Mouse (Mus musculus) ES-Bruce4 (cell line): ENCODE measurements around the gene Irs3. TPM values are rescaled to one million over a fixed set of nuclear protein-coding genes. Genes with fewer than 3 reads are reported as not detected.
"Not testable (repeated sequence)": the region's sequence is repeated elsewhere in the genome, so short reads cannot be mapped to it uniquely, and the experiment has no call there.

Experiments
- H3K27ac ChIP-seq: 2 replicates; pipeline ENCODE4 v1.5.1; 2012; ENCODE audit warnings: low read length, inconsistent platforms; ENCODE audit not compliant: insufficient read depth
- H3K27me3 ChIP-seq: 2 replicates; pipeline ENCODE4 v1.6.1; 2012; ENCODE audit warnings: mild to moderate bottlenecking, low read length, inconsistent platforms; ENCODE audit not compliant: control insufficient read depth, poor library complexity, insufficient read depth, severe bottlenecking
- H3K36me3 ChIP-seq: 2 replicates; pipeline ENCODE4 v1.6.1; 2012; ENCODE audit warnings: inconsistent platforms, mild to moderate bottlenecking, low read length, moderate library complexity; ENCODE audit not compliant: control insufficient read depth, poor library complexity, insufficient read depth, severe bottlenecking
- H3K4me1 ChIP-seq: one replicate; pipeline ENCODE4 v1.8.1; 2011; ENCODE audit warnings: low read length; ENCODE audit not compliant: control insufficient read depth, insufficient read depth
- H3K4me3 ChIP-seq: 2 replicates; pipeline ENCODE4 v1.5.1; 2011; ENCODE audit warnings: low read depth, mild to moderate bottlenecking, low read length
- H3K9ac ChIP-seq: 2 replicates; pipeline ENCODE4 v1.6.1; 2012; ENCODE audit warnings: low read depth, mild to moderate bottlenecking, inconsistent platforms; ENCODE audit not compliant: poor library complexity, severe bottlenecking
- H3K9me3 ChIP-seq: replicated peaks from 2 replicates; pipeline ENCODE4 v1.6.1; 2012; ENCODE audit warnings: mild to moderate bottlenecking, low read length, inconsistent platforms; ENCODE audit not compliant: control insufficient read depth, poor library complexity, insufficient read depth, severe bottlenecking
- CTCF ChIP-seq: IDR thresholded peaks from one replicate; pipeline ENCODE4 v1.8.1; 2011; ENCODE audit warnings: low read depth, low read length
- EP300 ChIP-seq: IDR thresholded peaks from 2 replicates; pipeline ENCODE4 v1.6.1; 2011; ENCODE audit warnings: low read depth, low read length; ENCODE audit not compliant: insufficient read depth
- POLR2A ChIP-seq: IDR thresholded peaks from one replicate; pipeline ENCODE4 v1.8.1; 2011; ENCODE audit warnings: low read length; ENCODE audit not compliant: insufficient read depth
- polyA plus RNA-seq: library from polyadenylated mRNA; stranded (reverse); fragments of >200 nt; gene quantifications from 2 replicates; pipeline ENCODE4 v1.2.4, GENCODE M21; 2011; ENCODE audit warnings: low read depth; ENCODE audit not compliant: missing spikeins, insufficient read depth, insufficient read length

The Irs3 gene
- polyA plus RNA-seq, 1 experiment, result 1.5 TPM

GRCm38 (mm10) chr5:137623937-137624530, 21.5 kb downstream of the Irs3 start:
- no peak overlapping the region for H3K27ac ChIP-seq
- H3K4me3 ChIP-seq, result no peak overlapping the region
- H3K36me3 ChIP-seq, result no peaks in the 10 kb centered on the region
- no peak for TF ChIP-seq CTCF
- no peak for TF ChIP-seq EP300
- no peak for TF ChIP-seq POLR2A
- H3K4me1 ChIP-seq, result no peaks in the 10 kb centered on the region
- H3K27me3 ChIP-seq, result no peaks in the 10 kb centered on the region
- H3K9ac ChIP-seq, result no peak overlapping the region
- H3K9me3 ChIP-seq, result no peaks in the 10 kb centered on the region

GRCm38 (mm10) chr5:137615347-137615746, 30.2 kb downstream of the Irs3 start:
- TF ChIP-seq CTCF, result no peak
- TF ChIP-seq POLR2A, result no peak
- TF ChIP-seq EP300, result no peak
- H3K27ac ChIP-seq, result 0 out of 2 replicates have a peak overlapping the region, but pooled peaks have one; percentile 21
- no peaks in the 10 kb centered on the region for H3K36me3 ChIP-seq

GRCm38 (mm10) chr5:137614921-137615320, 30.6 kb downstream of the Irs3 start:
- H3K36me3 ChIP-seq, H3K9ac ChIP-seq, H3K4me1 ChIP-seq, H3K9me3 ChIP-seq, H3K27me3 ChIP-seq, H3K4me3 ChIP-seq: not testable (repeated sequence)
- 0 out of 2 replicates have a peak overlapping the region, but pooled peaks have one; percentile 40 for H3K27ac ChIP-seq

More at GRCm38 (mm10) chr5:137615347-137615746, 30.2 kb downstream of the Irs3 start:
- Histone ChIP-seq H3K4me1 (peaks cover 3% of the 10 kb centered on the region), H3K9ac (no peak overlapping the region), H3K27me3 (no peaks in the 10 kb centered on the region), H3K9me3 (no peaks in the 10 kb centered on the region), H3K4me3 (no peak overlapping the region)

- H3K27ac ChIP-seq, result peak within 1 kb of the TSS; percentile 86
- H3K36me3 ChIP-seq, result no peaks in the 10 kb centered on the region
- TF ChIP-seq EP300 (peak; percentile 86), POLR2A (no peak), CTCF (no peak)
- peaks cover 7% of the 10 kb centered on the region for H3K4me1 ChIP-seq
- H3K9ac ChIP-seq, result peak within 1 kb of the TSS; percentile 60
- H3K4me3 ChIP-seq, result peak within 1 kb of the TSS; percentile 7; the same call in 1 of the 2 replicates
- no peaks in the 10 kb centered on the region for H3K9me3 ChIP-seq
- no peaks in the 10 kb centered on the region for H3K27me3 ChIP-seq
Measured at GRCm38 (mm10) chr5:137613550-137613949, 32.0 kb downstream of the Irs3 start, which contains the start of gene Pcolce. Gene Pcolce (minus strand): TSS chr5:137613784.

- no peaks in the 10 kb centered on the region for H3K36me3 ChIP-seq
- peaks cover 7% of the 10 kb centered on the region for H3K4me1 ChIP-seq
- H3K9me3 ChIP-seq, result no peaks in the 10 kb centered on the region
- peak overlapping the region; percentile 86 for H3K27ac ChIP-seq
- H3K4me3 ChIP-seq, result no peak overlapping the region; the same call in 1 of the 2 replicates
- H3K9ac ChIP-seq, result peak overlapping the region; percentile 60
- TF ChIP-seq CTCF, result no peak
- no peak for TF ChIP-seq POLR2A
- TF ChIP-seq EP300, result no peak
- no peaks in the 10 kb centered on the region for H3K27me3 ChIP-seq
Measured at GRCm38 (mm10) chr5:137613076-137613475, 32.4 kb downstream of the Irs3 start.

GRCm38 (mm10) chr5:137611245-137611602, 34.3 kb downstream of the Irs3 start:
- Histone ChIP-seq H3K27me3 (no peaks in the 10 kb centered on the region), H3K36me3 (peaks cover 1% of the 10 kb centered on the region; the same call in 1 of the 2 replicates), H3K9me3 (no peaks in the 10 kb centered on the region), H3K9ac (peak overlapping the region; percentile 60; the same call in 1 of the 2 replicates), H3K27ac (peak overlapping the region; percentile 56), H3K4me1 (peaks cover 10% of the 10 kb centered on the region), H3K4me3 (peak overlapping the region; percentile 66)
- TF ChIP-seq POLR2A, result no peak
- no peak for TF ChIP-seq CTCF
- no peak for TF ChIP-seq EP300
